Mouse (Mus musculus): ENCODE results near the gene Tspan7. TPM values are rescaled to one million over a fixed set of nuclear protein-coding genes. Genes with fewer than 3 reads are reported as not detected.

Gene Tspan7
- polyA plus RNA-seq, 1 experiment from 2014 or later, result 81.3 TPM

- H3K4me3 ChIP-seq, result no peak overlapping the region
- no peaks in the 10 kb centered on the region for H3K9me3 ChIP-seq (replicated peaks)
- ATAC-seq (ENCODE audit: insufficient number of reproducible peaks, low FRiP score), result no peak
- H3K27me3 ChIP-seq (replicated peaks), result no peaks in the 10 kb centered on the region
- H3K27ac ChIP-seq (ENCODE audit: poor library complexity, severe bottlenecking), result no peak overlapping the region
- no peak overlapping the region for H3K4me2 ChIP-seq
- H3K36me3 ChIP-seq, result no peaks in the 10 kb centered on the region
- H3K4me1 ChIP-seq (replicated peaks), result no peaks in the 10 kb centered on the region
- no peak overlapping the region for H3K9ac ChIP-seq
These were observed 156.1 kb downstream of the Tspan7 start for GRCm38 (mm10) chrX:10641062-10641461.

Other genes with a start within 250 kb of the Tspan7 start
- not detected in 2 replicates for gene Otc, start 232.9 kb upstream of the Tspan7 start, polyA plus RNA-seq (2016; fragmentation: Nextera tagmentation; extraction: Ambion mirVana)
- 31.7 and 31.9 TPM in 2 replicates for gene Mid1ip1, start 229.9 kb downstream of the Tspan7 start, polyA plus RNA-seq (2016; fragmentation: Nextera tagmentation; extraction: Ambion mirVana)

All from heart, embryonic 12.5 days (tissue).